Mouse (Mus musculus) C2C12 (cell line): ENCODE measurements around the gene Bcl9l.

Source experiments
- CTCF ChIP-seq: IDR thresholded peaks from one replicate; pipeline ENCODE4 v1.5.1; 2011; ENCODE audit not compliant: control insufficient read depth, insufficient read depth, insufficient read length
- MAX ChIP-seq: IDR thresholded peaks from one replicate; pipeline ENCODE4 v1.6.1; 2011; ENCODE audit warnings: mild to moderate bottlenecking, control low read depth
- MYOD1 ChIP-seq: IDR thresholded peaks from one replicate; pipeline ENCODE4 v1.6.1; 2011; ENCODE audit warnings: low read depth; ENCODE audit not compliant: control insufficient read depth, insufficient read length
- MYOG ChIP-seq: IDR thresholded peaks from one replicate; pipeline ENCODE4 v1.6.1; 2011; ENCODE audit not compliant: control insufficient read depth, insufficient read length; ENCODE audit errors: extremely low read depth

DNA sequence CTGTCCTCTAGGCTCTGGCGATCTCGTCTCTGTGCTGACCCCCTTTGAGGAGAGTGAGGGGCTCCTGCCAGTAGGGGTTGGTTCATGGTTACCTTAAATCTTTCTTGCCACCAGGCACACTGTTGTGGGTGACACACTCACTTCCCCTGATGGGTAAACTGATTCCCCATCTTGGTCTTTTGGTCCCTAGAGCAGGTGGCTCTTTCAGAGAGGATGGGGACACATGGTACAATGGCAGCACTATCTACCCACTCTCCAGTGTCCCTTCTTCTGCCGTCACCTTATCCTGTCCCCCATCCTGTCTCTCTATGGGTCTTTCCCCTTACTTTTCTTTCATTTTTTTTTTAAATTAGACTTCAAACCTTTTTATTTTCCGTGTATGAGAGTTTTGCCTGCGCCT, 33.3 kb downstream of the Bcl9l start:
- no peak for TF ChIP-seq MYOD1
- no peak for TF ChIP-seq CTCF
- no peak for TF ChIP-seq MAX
- no peak for TF ChIP-seq MYOG
